Mouse (Mus musculus): Measurements from ENCODE around the gene Iqce. TPM values are rescaled to one million over a fixed set of nuclear protein-coding genes. Genes with fewer than 3 reads are reported as not detected.
"Not testable (repeated sequence)": the region's sequence is repeated elsewhere in the genome, so short reads cannot be mapped to it uniquely, and the experiment has no call there.

The Iqce gene
- polyA plus RNA-seq, 1 experiment = 12.5 TPM

DNA sequence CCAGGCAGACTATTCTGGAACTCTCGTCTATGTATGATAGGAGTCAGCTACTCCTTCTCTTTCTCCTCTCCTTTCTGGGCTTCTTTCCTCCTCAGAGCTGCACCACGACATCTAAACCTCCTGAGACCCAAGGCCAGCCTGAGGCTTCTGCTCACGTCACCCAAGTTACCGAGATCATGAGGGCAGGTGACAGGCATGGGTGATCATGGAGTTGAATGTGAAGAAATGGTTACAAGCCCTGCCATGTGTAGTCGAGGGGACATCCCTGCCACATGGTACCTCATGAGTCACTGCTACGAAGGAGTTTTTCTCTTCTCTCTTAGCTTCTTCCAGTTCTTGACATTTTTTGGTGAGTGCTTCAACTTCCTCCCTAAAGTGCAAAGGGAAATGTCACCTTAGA is 25.0 kb downstream of the Iqce start:
- no peak overlapping the region for H3K27ac ChIP-seq (ENCODE audit: insufficient read depth, low read length)
- peak in 1 of 2 experiments; percentile 50 for DNase-seq (ENCODE audit: low read depth in 1 of 2, low spot score in 2 of 2)
- peaks cover 2% of the 10 kb centered on the region; the same call in 1 of the 2 replicates for H3K4me1 ChIP-seq (ENCODE audit: control insufficient read depth, insufficient read depth, insufficient read length)
- WGBS = 55% methylated on average over 6 of the region's 6 CpGs
- H3K27me3 ChIP-seq (ENCODE audit: control insufficient read depth, insufficient read depth, low read length) = no peaks in the 10 kb centered on the region
- peaks cover 6% of the 10 kb centered on the region for H3K36me3 ChIP-seq (ENCODE audit: control insufficient read depth, insufficient read depth, low read length)
- no peak overlapping the region for H3K4me3 ChIP-seq (ENCODE audit: extremely low read depth, insufficient read depth, insufficient read length)
- no peak for TF ChIP-seq CTCF (IDR thresholded peaks at IDR 0.05; ENCODE audit: extremely low read depth, insufficient read depth, insufficient read length, insufficient replicate concordance)
- TF ChIP-seq POLR2A (IDR thresholded peaks at IDR 0.05; ENCODE audit: low read depth, low read length) = no peak

DNA sequence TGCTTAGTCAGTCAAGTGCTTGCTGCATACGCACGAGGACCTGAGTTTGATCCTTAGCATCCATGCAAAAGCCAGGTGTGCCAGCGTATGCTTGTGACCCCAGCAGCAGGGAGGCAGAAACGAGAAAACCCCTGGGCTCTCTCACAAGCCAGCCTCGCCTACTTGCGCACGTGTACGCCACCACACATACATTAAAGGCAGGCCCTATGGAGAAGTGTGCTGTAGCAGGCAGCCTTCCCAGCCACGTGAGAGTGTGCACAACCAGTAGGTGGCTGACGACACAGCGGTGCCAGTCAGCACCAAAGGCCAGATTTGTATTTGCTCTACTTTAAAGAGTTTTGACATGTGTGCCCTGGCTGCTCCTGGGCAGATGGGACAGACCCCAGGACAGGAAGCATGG is 26.5 kb downstream of the Iqce start:
- H3K4me3 ChIP-seq (ENCODE audit: extremely low read depth, insufficient read depth, insufficient read length) = no peak overlapping the region
- no peaks in the 10 kb centered on the region for H3K27me3 ChIP-seq (ENCODE audit: control insufficient read depth, insufficient read depth, low read length)
- H3K4me1 ChIP-seq (ENCODE audit: control insufficient read depth, insufficient read depth, insufficient read length) = peaks cover 2% of the 10 kb centered on the region; the same call in 1 of the 2 replicates
- H3K36me3 ChIP-seq (ENCODE audit: control insufficient read depth, insufficient read depth, low read length) = peaks cover 6% of the 10 kb centered on the region
- TF ChIP-seq CTCF (IDR thresholded peaks at IDR 0.05; ENCODE audit: extremely low read depth, insufficient read depth, insufficient read length, insufficient replicate concordance) (no peak), POLR2A (IDR thresholded peaks at IDR 0.05; ENCODE audit: low read depth, low read length) (no peak)
- DNase-seq (ENCODE audit: low read depth in 1 of 2, low spot score in 2 of 2) = no peak
- no peak overlapping the region for H3K27ac ChIP-seq (ENCODE audit: insufficient read depth, low read length)
- WGBS = 92% methylated on average over 11 of the region's 11 CpGs

DNA sequence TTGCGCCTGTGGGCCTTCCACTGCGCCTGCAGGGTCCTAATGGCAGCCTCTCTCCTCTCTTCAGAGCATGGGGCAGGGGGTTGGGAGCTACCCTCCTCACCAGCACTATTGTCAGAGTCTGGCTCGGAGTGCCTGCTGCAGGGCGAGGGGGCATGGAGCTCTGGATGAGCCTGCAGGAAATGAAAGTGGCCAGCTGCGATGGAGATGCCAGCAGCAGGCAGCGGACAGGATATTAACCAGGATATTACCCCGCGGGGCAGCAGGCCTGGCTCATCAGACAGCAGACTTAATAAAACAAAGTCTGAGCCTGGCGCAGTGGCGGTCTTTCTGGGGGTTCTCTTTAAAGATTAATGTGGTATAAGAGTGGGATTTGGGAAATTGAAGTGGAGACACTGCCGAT is 27.1 kb downstream of the Iqce start:
- H3K4me1 ChIP-seq (ENCODE audit: control insufficient read depth, insufficient read depth, insufficient read length) = peaks cover 2% of the 10 kb centered on the region; the same call in 1 of the 2 replicates
- no peak for TF ChIP-seq CTCF (IDR thresholded peaks at IDR 0.05; ENCODE audit: extremely low read depth, insufficient read depth, insufficient read length, insufficient replicate concordance)
- no peak for TF ChIP-seq POLR2A (IDR thresholded peaks at IDR 0.05; ENCODE audit: low read depth, low read length)
- WGBS = 93% methylated on average over 11 of the region's 11 CpGs
- no peak for DNase-seq (ENCODE audit: low read depth in 1 of 2, low spot score in 2 of 2)
- H3K36me3 ChIP-seq (ENCODE audit: control insufficient read depth, insufficient read depth, low read length) = peaks cover 8% of the 10 kb centered on the region
- no peaks in the 10 kb centered on the region for H3K27me3 ChIP-seq (ENCODE audit: control insufficient read depth, insufficient read depth, low read length)
- H3K27ac ChIP-seq (ENCODE audit: insufficient read depth, low read length) = no peak overlapping the region
- H3K4me3 ChIP-seq (ENCODE audit: extremely low read depth, insufficient read depth, insufficient read length) = no peak overlapping the region

DNA sequence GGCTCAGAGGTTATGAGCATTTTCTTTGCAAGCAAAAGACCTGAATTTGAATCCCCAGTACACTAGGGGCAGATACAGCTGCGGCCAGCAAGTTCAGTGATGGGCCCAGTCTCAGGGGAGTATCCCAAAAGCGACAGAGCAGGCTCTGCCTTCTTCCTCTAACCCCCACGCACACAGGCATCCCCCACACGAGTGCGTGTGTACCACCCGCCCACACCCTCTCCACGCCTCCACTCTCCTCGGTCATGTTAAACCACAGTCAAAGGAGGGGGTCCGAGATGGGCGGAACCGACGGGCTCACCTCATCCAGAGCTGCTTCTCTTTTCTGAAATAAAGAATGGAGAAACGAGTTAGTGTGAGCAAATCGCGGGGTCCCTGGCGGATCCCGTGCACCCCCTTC is 28.1 kb downstream of the Iqce start:
- 74% methylated on average over 17 of the region's 17 CpGs for WGBS
- peak in 1 of 2 experiments; percentile 21 for DNase-seq (ENCODE audit: low read depth in 1 of 2, low spot score in 2 of 2)
- no peaks in the 10 kb centered on the region for H3K27me3 ChIP-seq (ENCODE audit: control insufficient read depth, insufficient read depth, low read length)

DNA sequence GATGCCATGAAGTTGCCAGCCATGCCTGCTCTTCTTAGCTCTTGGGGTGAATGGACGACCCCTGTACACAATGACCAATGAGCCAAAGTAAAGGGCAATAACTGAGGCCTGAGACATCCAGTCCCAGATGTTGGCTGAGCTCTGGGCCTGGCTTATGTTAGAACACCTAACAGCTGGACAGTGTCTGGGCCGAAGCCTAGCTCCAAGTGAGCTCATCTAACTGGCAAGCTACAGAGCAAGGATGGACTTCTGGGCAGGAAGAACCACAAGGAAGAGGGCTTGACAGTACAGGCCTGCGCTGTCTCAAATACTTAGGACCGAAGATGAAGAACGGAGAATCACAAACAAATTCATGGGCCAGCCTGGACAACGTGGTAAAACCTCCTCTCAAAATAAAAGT is 29.6 kb downstream of the Iqce start:
- WGBS = 88% methylated on average over 6 of the region's 6 CpGs
- not testable (repeated sequence) for H3K27ac ChIP-seq (ENCODE audit: insufficient read depth, low read length); H3K4me3 ChIP-seq (ENCODE audit: extremely low read depth, insufficient read depth, insufficient read length); DNase-seq (ENCODE audit: low read depth in 1 of 2, low spot score in 2 of 2); H3K4me1 ChIP-seq (ENCODE audit: control insufficient read depth, insufficient read depth, insufficient read length); H3K36me3 ChIP-seq (ENCODE audit: control insufficient read depth, insufficient read depth, low read length); H3K27me3 ChIP-seq (ENCODE audit: control insufficient read depth, insufficient read depth, low read length)

More for the DNA sequence above, 28.1 kb downstream of the Iqce start:
- no peak overlapping the region for H3K4me3 ChIP-seq (ENCODE audit: extremely low read depth, insufficient read depth, insufficient read length)
- TF ChIP-seq CTCF (IDR thresholded peaks at IDR 0.05; ENCODE audit: extremely low read depth, insufficient read depth, insufficient read length, insufficient replicate concordance) = no peak
- TF ChIP-seq POLR2A (IDR thresholded peaks at IDR 0.05; ENCODE audit: low read depth, low read length) = no peak
- peaks cover 9% of the 10 kb centered on the region for H3K36me3 ChIP-seq (ENCODE audit: control insufficient read depth, insufficient read depth, low read length)
- no peak overlapping the region for H3K27ac ChIP-seq (ENCODE audit: insufficient read depth, low read length)
- H3K4me1 ChIP-seq (ENCODE audit: control insufficient read depth, insufficient read depth, insufficient read length) = peaks cover 2% of the 10 kb centered on the region; the same call in 1 of the 2 replicates

DNA sequence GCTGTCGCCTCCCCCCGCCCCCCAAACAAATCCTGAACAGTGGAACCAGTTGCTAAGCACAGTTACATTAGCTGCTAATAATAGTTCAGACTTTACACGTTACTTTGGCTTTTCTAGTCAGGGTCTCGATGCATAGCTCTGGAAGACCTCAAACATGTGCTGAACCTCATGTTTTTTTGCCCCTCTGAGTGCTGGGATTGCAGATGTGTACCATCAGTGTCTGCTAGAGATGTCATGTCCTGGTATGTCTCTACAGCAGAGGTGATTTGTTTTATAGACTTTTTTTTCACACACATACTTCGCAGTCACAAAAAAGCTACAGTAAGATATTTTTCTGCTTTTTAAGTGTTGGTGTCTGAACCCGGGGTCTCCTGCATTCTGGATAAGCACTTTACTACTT is 30.1 kb downstream of the Iqce start:
- H3K27ac ChIP-seq (ENCODE audit: insufficient read depth, low read length) = no peak overlapping the region
- H3K27me3 ChIP-seq (ENCODE audit: control insufficient read depth, insufficient read depth, low read length) = no peaks in the 10 kb centered on the region
- peaks cover 8% of the 10 kb centered on the region for H3K36me3 ChIP-seq (ENCODE audit: control insufficient read depth, insufficient read depth, low read length)
- TF ChIP-seq POLR2A (IDR thresholded peaks at IDR 0.05; ENCODE audit: low read depth, low read length) (no peak), CTCF (IDR thresholded peaks at IDR 0.05; ENCODE audit: extremely low read depth, insufficient read depth, insufficient read length, insufficient replicate concordance) (no peak)
- H3K4me3 ChIP-seq (ENCODE audit: extremely low read depth, insufficient read depth, insufficient read length) = no peak overlapping the region
- no peak for DNase-seq (ENCODE audit: low read depth in 1 of 2, low spot score in 2 of 2)
- WGBS = 93% methylated on average over 6 of the region's 6 CpGs
- H3K4me1 ChIP-seq (ENCODE audit: control insufficient read depth, insufficient read depth, insufficient read length) = no peaks in the 10 kb centered on the region

DNA sequence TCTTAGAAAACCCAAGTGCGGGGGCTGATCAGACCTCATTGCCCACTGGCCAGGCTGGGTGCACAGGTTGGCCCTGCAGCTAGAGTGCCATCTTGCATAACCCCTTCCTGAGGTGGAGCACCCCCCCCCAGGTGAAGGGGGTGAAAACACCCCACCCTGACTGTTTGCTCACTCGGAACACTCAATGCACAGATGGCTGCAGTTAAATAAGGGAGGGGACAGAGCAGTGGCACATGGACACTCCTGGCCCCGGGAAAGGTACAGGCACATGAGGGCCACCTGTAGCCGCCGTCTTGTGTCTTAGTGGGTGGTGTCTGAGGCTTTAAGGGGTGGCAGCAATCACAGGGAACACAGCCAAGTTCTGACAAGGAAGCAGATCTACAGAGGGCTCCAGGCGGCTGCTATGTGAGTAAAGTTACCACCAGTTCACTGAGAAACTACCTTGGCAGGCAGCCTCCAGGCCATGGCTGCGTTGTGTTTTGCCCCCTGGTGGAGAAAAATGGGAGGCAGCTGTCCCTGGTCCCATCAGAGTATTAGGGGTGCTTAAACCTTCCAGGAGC is 38.5 kb downstream of the Iqce start:
- Histone ChIP-seq H3K4me1 (ENCODE audit: control insufficient read depth, insufficient read depth, insufficient read length) (peaks cover 25% of the 10 kb centered on the region; the same call in 1 of the 2 replicates), H3K36me3 (ENCODE audit: control insufficient read depth, insufficient read depth, low read length) (no peaks in the 10 kb centered on the region), H3K27me3 (ENCODE audit: control insufficient read depth, insufficient read depth, low read length) (no peaks in the 10 kb centered on the region), H3K27ac (ENCODE audit: insufficient read depth, low read length) (peak overlapping the region; percentile 87), H3K4me3 (ENCODE audit: extremely low read depth, insufficient read depth, insufficient read length) (no peak overlapping the region)
- 18% methylated on average over 7 of the region's 7 CpGs for WGBS
- peak; percentile 60 to 78 for DNase-seq (ENCODE audit: low read depth in 1 of 2, low spot score in 2 of 2)
- peak; percentile 83 for TF ChIP-seq CTCF (IDR thresholded peaks at IDR 0.05; ENCODE audit: extremely low read depth, insufficient read depth, insufficient read length, insufficient replicate concordance)
- TF ChIP-seq POLR2A (IDR thresholded peaks at IDR 0.05; ENCODE audit: low read depth, low read length) = no peak
